Mouse (Mus musculus): Measurements from ENCODE around the gene Sept3. TPM values are rescaled to one million over a fixed set of nuclear protein-coding genes. Genes with fewer than 3 reads are reported as not detected.

Sept3 gene
- 395 and 439 TPM in 2 replicates for polyA plus RNA-seq (2014; fragmentation: Nextera tagmentation; extraction: Ambion mirVana)

DNA sequence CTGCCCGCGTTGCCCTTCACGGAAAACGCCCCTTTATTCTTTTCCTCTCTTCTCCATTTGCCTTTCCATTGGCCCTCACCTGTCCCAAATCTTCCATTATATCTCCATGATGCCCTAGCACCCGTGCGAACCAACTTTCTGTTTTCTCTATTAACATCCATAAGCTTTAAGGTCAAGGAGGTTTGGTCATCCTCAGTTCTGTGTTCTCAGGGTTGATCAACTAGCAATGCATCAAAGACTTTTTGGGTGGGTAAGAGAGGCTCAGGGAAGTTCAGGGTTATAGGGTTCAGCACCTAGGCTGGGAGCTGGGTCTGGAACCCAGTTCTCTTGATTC lies at the start of gene Sept3:
Gene Sept3 (plus strand): TSS at position 301 of the 334 bp plus-strand sequence.
- H3K4me1 ChIP-seq (ENCODE audit: control insufficient read depth, insufficient read depth, low read length): peaks cover 20% of the 10 kb centered on the region
- peak within 1 kb of the TSS; percentile 81 for H3K4me3 ChIP-seq (ENCODE audit: low read depth, low read length)
- peak within 1 kb of the TSS; percentile 96 for H3K4me2 ChIP-seq (ENCODE audit: low read depth, low read length)
- peak within 1 kb of the TSS; percentile 98 for H3K27ac ChIP-seq (ENCODE audit: low read depth, low read length)
- no peaks in the 10 kb centered on the region for H3K9me3 ChIP-seq (ENCODE audit: control insufficient read depth, low read length)
- peak within 1 kb of the TSS; percentile 88 for H3K9ac ChIP-seq (replicated peaks; ENCODE audit: low read depth, low read length)
- peaks cover 9% of the 10 kb centered on the region for H3K36me3 ChIP-seq (ENCODE audit: control insufficient read depth, insufficient read depth, low read length)
- WGBS: 25% methylated on average over 6 of the region's 6 CpGs
- H3K27me3 ChIP-seq (ENCODE audit: control insufficient read depth, insufficient read depth, low read length): no peaks in the 10 kb centered on the region
- ATAC-seq (ENCODE audit: low read depth): no peak

DNA sequence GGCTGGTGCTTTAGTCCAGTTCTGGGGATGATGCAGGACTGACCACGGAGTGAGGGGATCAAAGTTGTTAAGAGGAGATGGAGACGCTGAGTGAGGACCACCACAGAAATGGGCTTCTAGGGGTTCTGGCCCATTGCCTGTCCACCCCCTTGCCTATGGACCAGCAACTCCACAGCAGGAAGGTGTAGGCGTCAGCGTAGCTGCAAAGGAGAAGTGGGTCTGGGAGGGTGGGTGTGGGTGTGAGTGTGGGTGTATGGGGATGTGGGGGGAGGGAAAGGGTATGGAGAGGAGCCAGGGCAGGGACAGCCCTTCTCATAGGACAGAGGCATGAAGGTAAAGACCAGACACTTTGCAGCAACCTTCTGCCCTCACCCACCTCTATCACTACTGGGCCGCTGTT lies 48.9 kb upstream of the Sept3 start:
- 91% methylated on average over 5 of the region's 5 CpGs for WGBS
- no peak for ATAC-seq (ENCODE audit: low read depth)
- no peak overlapping the region for H3K9ac ChIP-seq (replicated peaks; ENCODE audit: low read depth, low read length)

DNA sequence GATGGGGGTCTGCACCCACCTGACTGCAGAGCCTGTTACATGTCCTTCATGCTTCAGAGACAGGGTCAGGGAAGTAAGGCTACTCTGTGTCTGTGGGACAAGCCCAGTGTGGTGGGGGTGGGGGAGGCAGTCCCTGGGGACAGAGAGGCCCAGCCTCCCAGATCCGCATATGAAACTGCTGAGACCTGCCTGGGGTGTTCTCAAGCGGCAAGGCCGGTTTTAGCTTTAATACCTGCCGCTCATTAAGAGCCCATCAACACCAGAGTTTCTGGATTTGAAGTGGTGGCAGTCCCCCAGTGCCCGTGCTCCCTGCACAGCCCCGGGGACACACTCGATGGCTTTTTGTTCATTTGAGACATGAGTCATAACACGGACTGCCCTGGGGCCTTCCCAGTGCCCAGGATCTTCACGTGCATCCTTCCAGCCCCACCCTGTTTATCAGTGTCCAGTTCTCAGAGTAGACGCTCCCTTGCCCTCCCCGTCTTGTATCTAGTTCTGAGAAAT lies 45.1 kb upstream of the Sept3 start:
- H3K9me3 ChIP-seq (ENCODE audit: control insufficient read depth, low read length): no peaks in the 10 kb centered on the region
- no peak for ATAC-seq (ENCODE audit: low read depth)
- 0 out of 2 replicates have a peak, but pooled peaks cover 2% of the 10 kb centered on the region for H3K27me3 ChIP-seq (ENCODE audit: control insufficient read depth, insufficient read depth, low read length)
- no peaks in the 10 kb centered on the region for H3K36me3 ChIP-seq (ENCODE audit: control insufficient read depth, insufficient read depth, low read length)
- 46% methylated on average over 11 of the region's 11 CpGs for WGBS
- H3K4me3 ChIP-seq (ENCODE audit: low read depth, low read length): no peak overlapping the region
- H3K4me1 ChIP-seq (ENCODE audit: control insufficient read depth, insufficient read depth, low read length): no peaks in the 10 kb centered on the region
- H3K27ac ChIP-seq (ENCODE audit: low read depth, low read length): no peak overlapping the region; the same call in 1 of the 2 replicates
- no peak overlapping the region for H3K4me2 ChIP-seq (ENCODE audit: low read depth, low read length)
- no peak overlapping the region for H3K9ac ChIP-seq (replicated peaks; ENCODE audit: low read depth, low read length)

More for the DNA sequence above, 48.9 kb upstream of the Sept3 start:
- 0 out of 2 replicates have a peak, but pooled peaks cover 3% of the 10 kb centered on the region for H3K27me3 ChIP-seq (ENCODE audit: control insufficient read depth, insufficient read depth, low read length)
- H3K4me3 ChIP-seq (ENCODE audit: low read depth, low read length): no peak overlapping the region
- no peak overlapping the region for H3K4me2 ChIP-seq (ENCODE audit: low read depth, low read length)
- H3K9me3 ChIP-seq (ENCODE audit: control insufficient read depth, low read length): no peaks in the 10 kb centered on the region
- H3K27ac ChIP-seq (ENCODE audit: low read depth, low read length): no peak overlapping the region
- H3K36me3 ChIP-seq (ENCODE audit: control insufficient read depth, insufficient read depth, low read length): no peaks in the 10 kb centered on the region
- peaks cover 5% of the 10 kb centered on the region; the same call in 1 of the 2 replicates for H3K4me1 ChIP-seq (ENCODE audit: control insufficient read depth, insufficient read depth, low read length)

DNA sequence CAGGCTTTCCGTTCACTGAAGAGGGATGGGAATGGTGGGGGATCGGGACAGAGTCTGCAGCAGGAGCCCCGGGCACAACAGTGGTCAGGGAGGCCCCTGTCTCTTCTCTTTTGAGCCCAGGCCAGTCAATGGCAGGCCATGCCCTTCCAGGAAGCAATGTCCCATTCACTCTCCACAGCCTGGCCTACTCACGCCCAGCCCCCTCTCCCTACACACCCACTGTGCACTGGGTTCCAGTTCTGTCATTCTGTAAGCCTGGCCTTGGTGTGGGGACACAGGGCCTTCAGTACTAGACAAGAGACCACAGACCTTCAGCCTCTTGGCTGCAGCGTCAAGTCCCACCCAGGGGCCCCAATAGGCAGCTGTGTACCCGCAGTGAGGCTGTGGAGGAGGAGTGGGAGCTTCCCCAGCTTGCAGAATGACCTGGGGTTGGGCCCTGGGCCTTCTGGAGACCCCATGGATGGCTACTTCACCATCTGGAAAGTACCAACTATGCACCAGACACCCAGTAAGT lies 44.5 kb upstream of the Sept3 start:
- H3K27me3 ChIP-seq (ENCODE audit: control insufficient read depth, insufficient read depth, low read length): no peaks in the 10 kb centered on the region
- H3K4me2 ChIP-seq (ENCODE audit: low read depth, low read length): no peak overlapping the region
- H3K9me3 ChIP-seq (ENCODE audit: control insufficient read depth, low read length): no peaks in the 10 kb centered on the region
- no peak for ATAC-seq (ENCODE audit: low read depth)
- WGBS: 68% methylated on average over 6 of the region's 6 CpGs
- H3K4me3 ChIP-seq (ENCODE audit: low read depth, low read length): no peak overlapping the region
- H3K36me3 ChIP-seq (ENCODE audit: control insufficient read depth, insufficient read depth, low read length): no peaks in the 10 kb centered on the region
- H3K4me1 ChIP-seq (ENCODE audit: control insufficient read depth, insufficient read depth, low read length): no peaks in the 10 kb centered on the region
- no peak overlapping the region for H3K9ac ChIP-seq (replicated peaks; ENCODE audit: low read depth, low read length)
- H3K27ac ChIP-seq (ENCODE audit: low read depth, low read length): no peak overlapping the region

DNA sequence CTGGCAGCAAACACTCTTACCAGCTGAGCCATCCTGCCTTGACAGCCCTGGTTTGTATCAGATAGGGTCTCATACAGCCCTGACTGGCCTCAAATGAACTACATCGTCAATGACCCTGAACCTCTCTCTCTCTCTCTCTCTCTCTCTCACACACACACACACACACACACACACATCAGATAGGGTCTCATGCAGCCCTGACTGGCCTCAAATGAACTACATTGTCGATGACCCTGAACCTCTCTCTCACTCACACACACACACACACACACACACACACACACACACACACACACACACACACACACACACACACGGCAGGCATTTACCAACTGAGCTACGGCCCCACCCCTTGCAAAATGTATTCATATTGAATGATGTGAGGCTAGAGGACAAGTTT lies 43.6 kb upstream of the Sept3 start:
- WGBS: 79% methylated on average over 4 of the region's 4 CpGs
- H3K4me1 ChIP-seq (ENCODE audit: control insufficient read depth, insufficient read depth, low read length): no peaks in the 10 kb centered on the region
- H3K4me3 ChIP-seq (ENCODE audit: low read depth, low read length): no peak overlapping the region
- no peaks in the 10 kb centered on the region for H3K36me3 ChIP-seq (ENCODE audit: control insufficient read depth, insufficient read depth, low read length)
- no peak for ATAC-seq (ENCODE audit: low read depth)
- H3K27me3 ChIP-seq (ENCODE audit: control insufficient read depth, insufficient read depth, low read length): no peaks in the 10 kb centered on the region
- no peak overlapping the region for H3K9ac ChIP-seq (replicated peaks; ENCODE audit: low read depth, low read length)
- no peak overlapping the region for H3K4me2 ChIP-seq (ENCODE audit: low read depth, low read length)
- no peak overlapping the region for H3K27ac ChIP-seq (ENCODE audit: low read depth, low read length)
- H3K9me3 ChIP-seq (ENCODE audit: control insufficient read depth, low read length): no peaks in the 10 kb centered on the region

DNA sequence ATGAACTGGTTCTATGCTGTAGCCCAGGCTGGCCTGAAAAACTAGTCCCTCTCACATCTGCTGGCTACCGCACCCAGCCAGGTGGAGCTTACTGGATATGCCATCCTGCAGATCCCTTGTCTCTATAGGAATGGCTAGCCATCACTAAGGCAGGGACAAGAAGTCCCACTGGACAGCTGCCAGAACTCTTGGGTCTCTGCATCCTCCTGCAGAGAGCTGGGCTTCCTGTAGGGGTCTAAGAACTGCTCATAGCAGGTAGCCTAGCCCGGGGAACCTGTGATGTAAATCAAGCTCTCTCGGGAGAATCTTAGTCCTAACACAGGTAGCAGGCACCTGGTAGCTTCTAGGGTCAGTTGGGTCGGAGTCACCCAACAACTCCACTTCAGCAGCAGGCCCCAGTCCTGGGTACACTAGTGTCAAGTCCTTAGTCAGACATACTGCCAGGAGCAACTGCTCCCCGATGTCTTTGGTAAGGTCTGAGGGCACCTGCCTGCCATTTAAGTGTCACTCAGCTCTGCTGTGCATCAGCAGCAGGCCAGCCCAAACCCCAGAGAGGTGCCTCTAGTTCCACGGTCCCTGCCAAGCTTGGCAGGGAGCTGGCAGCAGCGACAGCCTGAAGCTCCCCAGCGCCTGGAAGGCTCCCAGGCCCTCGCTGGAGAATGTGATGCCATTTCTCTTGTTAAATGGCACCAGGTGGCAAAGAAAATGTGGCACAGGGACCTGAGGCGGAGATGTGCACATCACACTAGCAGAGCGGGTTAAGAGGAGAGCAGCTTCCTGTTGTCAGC lies 42.9 kb upstream of the Sept3 start:
- H3K36me3 ChIP-seq (ENCODE audit: control insufficient read depth, insufficient read depth, low read length): no peaks in the 10 kb centered on the region
- WGBS: 63% methylated on average over 11 of the region's 11 CpGs
- no peaks in the 10 kb centered on the region for H3K4me1 ChIP-seq (ENCODE audit: control insufficient read depth, insufficient read depth, low read length)
- no peak overlapping the region for H3K27ac ChIP-seq (ENCODE audit: low read depth, low read length)
- H3K27me3 ChIP-seq (ENCODE audit: control insufficient read depth, insufficient read depth, low read length): no peaks in the 10 kb centered on the region
- H3K9ac ChIP-seq (replicated peaks; ENCODE audit: low read depth, low read length): no peak overlapping the region
- ATAC-seq (ENCODE audit: low read depth): no peak
- no peaks in the 10 kb centered on the region for H3K9me3 ChIP-seq (ENCODE audit: control insufficient read depth, low read length)
- H3K4me3 ChIP-seq (ENCODE audit: low read depth, low read length): no peak overlapping the region
- H3K4me2 ChIP-seq (ENCODE audit: low read depth, low read length): no peak overlapping the region

DNA sequence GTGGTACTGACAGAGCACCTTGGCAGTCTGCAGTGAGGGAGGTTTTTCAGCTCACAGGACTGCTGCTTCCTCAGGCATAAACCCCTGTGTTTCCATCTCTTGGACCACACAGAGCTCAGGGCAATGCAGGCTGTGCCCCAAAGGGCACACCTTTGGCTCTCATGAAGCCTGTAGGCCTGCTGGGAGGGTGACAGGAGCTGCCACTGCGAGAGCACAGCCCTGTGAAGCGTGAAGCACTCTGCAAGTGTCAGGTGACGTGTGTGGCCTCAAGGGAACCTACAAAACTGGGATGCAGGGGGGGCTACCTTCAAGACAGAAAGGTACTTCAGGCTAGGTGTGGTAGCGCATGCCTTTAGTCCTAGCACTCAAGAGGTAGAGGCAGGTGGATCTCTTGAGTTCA lies 42.0 kb upstream of the Sept3 start:
- no peaks in the 10 kb centered on the region for H3K36me3 ChIP-seq (ENCODE audit: control insufficient read depth, insufficient read depth, low read length)
- H3K9me3 ChIP-seq (ENCODE audit: control insufficient read depth, low read length): no peaks in the 10 kb centered on the region
- no peaks in the 10 kb centered on the region for H3K27me3 ChIP-seq (ENCODE audit: control insufficient read depth, insufficient read depth, low read length)
- WGBS: 70% methylated on average over 4 of the region's 4 CpGs
- H3K9ac ChIP-seq (replicated peaks; ENCODE audit: low read depth, low read length): no peak overlapping the region
- H3K4me1 ChIP-seq (ENCODE audit: control insufficient read depth, insufficient read depth, low read length): no peaks in the 10 kb centered on the region
- H3K4me2 ChIP-seq (ENCODE audit: low read depth, low read length): no peak overlapping the region
- no peak overlapping the region for H3K4me3 ChIP-seq (ENCODE audit: low read depth, low read length)
- ATAC-seq (ENCODE audit: low read depth): no peak
- no peak overlapping the region for H3K27ac ChIP-seq (ENCODE audit: low read depth, low read length)

DNA sequence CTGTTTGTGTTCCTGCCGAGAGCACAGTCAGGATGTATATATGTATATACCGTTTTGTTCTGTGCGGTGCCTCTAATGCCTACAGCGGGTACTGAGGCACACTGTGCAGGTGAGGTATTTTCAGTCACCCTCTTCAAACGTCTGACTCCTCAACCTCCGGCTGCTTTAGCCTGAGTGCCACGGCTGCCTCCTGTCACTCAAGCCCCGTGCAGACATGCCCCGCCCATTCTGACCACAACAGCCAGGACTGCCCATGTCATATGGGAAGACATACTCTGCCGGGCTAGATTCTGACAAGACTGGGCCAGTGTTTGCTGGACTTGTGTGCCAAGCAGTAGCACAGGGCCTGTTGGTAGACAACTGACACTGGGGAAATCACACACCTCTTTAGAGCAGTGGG lies 39.0 kb upstream of the Sept3 start:
- ATAC-seq (ENCODE audit: low read depth): no peak
- Histone ChIP-seq H3K9me3 (ENCODE audit: control insufficient read depth, low read length) (no peaks in the 10 kb centered on the region), H3K4me2 (ENCODE audit: low read depth, low read length) (no peak overlapping the region), H3K4me3 (ENCODE audit: low read depth, low read length) (no peak overlapping the region), H3K9ac (replicated peaks; ENCODE audit: low read depth, low read length) (no peak overlapping the region), H3K4me1 (ENCODE audit: control insufficient read depth, insufficient read depth, low read length) (no peaks in the 10 kb centered on the region), H3K27ac (ENCODE audit: low read depth, low read length) (no peak overlapping the region), H3K36me3 (ENCODE audit: control insufficient read depth, insufficient read depth, low read length) (no peaks in the 10 kb centered on the region), H3K27me3 (ENCODE audit: control insufficient read depth, insufficient read depth, low read length) (no peaks in the 10 kb centered on the region)
- 78% methylated on average over 10 of the region's 10 CpGs for WGBS

DNA sequence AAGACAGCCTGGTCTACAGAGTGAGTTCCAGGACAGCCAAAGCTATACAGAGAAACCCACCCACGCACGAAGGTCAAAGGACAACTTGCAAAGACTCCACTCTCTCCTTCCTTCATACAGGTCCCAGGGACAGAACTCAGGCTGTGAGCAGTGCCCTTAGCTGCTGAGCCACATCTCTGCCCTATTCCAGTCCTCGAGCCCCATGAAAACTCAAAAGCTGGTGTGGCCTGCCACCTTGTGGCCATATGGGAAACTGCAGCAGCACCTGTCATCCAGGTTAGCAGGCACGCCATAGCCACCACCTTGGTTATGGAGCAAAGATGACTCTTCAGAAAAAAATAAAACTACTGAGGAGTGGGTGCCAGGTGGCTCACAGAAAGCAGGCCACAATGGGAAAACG lies 38.1 kb upstream of the Sept3 start:
- no peak overlapping the region for H3K4me3 ChIP-seq (ENCODE audit: low read depth, low read length)
- no peaks in the 10 kb centered on the region for H3K27me3 ChIP-seq (ENCODE audit: control insufficient read depth, insufficient read depth, low read length)
- H3K27ac ChIP-seq (ENCODE audit: low read depth, low read length): no peak overlapping the region
- no peaks in the 10 kb centered on the region for H3K36me3 ChIP-seq (ENCODE audit: control insufficient read depth, insufficient read depth, low read length)
- ATAC-seq (ENCODE audit: low read depth): peak; percentile 84; the same call in 1 of the 2 replicates
- WGBS: 14% methylated on average over 5 of the region's 5 CpGs
- no peak overlapping the region for H3K4me2 ChIP-seq (ENCODE audit: low read depth, low read length)
- H3K9ac ChIP-seq (replicated peaks; ENCODE audit: low read depth, low read length): no peak overlapping the region
- H3K4me1 ChIP-seq (ENCODE audit: control insufficient read depth, insufficient read depth, low read length): no peaks in the 10 kb centered on the region
- H3K9me3 ChIP-seq (ENCODE audit: control insufficient read depth, low read length): no peaks in the 10 kb centered on the region

All from neural tube, embryonic 14.5 days (tissue).